Mouse (Mus musculus): ENCODE measurements at regions not wholly inside any gene's neighbourhood (a gene's known extent, or its start where the extent isn't known, plus 50 kb on each side); places are given as distances from the start of the nearest gene placed in this dataset.

DNA sequence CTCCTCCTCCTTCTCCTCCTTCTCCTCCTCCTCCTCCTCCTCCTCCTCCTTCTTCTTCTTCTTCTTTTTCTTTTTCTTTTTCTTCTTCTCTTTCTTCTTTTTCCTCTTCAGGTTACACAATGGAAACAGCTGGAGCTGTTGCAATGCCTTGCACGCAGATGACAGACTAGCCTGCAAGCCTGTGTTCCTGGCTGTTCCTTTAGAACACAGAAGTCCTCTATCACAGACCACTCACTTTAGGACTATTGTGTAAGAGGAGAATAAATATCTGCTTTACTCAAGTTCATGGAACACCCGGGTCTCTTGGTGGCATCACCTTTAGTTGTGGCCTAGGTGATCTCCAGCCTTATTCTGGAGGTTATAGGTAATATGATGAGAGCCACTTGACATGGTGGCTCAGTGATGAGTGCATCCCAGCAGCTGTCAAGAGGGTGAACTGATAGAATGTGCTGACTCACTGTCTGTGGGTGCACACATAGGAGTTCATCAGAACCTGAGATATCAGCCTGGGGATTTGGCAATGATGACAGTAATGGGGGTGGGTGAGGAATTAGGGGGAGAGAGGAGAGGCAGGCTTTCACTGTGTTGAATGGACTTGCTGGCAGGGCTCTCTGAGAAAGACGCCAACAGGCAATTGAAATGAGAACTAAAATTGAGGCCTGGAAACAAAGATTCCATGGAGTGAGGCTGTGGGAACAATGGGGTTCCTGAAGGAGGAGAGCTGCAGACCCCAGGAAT, 207.4 kb downstream of the Gm12728 start:
- TF ChIP-seq CTCF (IDR thresholded peaks at IDR 0.05; ENCODE audit: control insufficient read depth, insufficient read depth, low read length), result no peak
- no peak for TF ChIP-seq POLR2A (IDR thresholded peaks at IDR 0.05; ENCODE audit: borderline replicate concordance, control insufficient read depth, low read depth, low read length)
